Mouse (Mus musculus): ENCODE results near the gene Nfe2l3.
A peak's percentile ranks its signal among the peaks of the same experiment; 100 is the strongest.
"Not testable (repeated sequence)": the region's sequence is repeated elsewhere in the genome, so short reads cannot be mapped to it uniquely, and the experiment has no call there.

The Nfe2l3 gene

GRCm38 (mm10) chr6:51432535-51433397, at the start of gene Nfe2l3:
TSS of gene Nfe2l3 (plus strand) at chr6:51432670.
- peak; percentile 47 for DNase-seq (ENCODE audit: low spot score)

DNA sequence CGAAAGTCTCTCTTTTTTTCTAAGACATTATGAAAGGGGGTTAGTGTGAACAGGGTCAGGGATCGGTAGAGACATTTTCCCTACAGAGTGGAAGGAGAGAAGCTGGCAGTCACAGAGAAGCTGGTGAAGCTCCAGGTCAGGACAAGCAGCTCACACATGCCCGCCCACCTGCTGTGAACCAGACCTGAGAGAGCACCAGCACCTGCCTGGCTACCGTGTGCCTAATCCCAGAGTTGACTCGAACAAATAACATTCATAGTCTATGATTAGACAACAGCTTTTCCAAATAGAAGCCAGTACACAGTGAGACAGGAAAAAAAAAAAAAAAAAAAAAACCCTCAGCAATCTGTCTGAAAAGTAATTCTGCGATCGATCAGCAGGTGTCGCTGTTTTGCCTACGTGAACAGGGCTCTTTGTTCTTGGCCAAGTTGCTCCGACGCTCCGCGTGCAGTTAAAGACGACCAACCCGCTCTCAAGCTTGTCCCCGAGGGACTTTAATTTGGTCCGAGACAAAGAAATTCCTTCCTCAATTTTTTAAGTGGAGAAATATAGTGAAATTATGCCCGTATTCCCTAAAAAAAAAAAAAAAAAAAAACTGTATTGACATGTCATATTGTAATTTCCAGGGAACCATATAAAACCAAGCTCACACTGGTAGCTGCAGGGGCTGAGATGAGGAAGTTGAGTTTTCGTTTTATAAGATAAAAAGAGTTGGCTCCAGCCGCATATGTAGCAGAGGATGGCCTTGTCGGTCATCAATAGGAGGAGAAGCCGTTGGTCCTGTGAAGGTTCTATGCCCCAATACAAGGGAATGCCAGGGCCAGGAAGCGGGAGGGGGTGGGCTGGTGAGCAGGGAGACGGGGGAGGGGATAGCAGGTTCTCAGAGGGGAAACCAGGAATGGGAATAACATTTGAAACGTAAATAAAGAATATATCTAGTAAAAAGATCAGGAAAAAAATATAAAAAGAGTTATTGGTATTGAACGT, 48.4 kb upstream of the Nfe2l3 start:
- peak; percentile 54 for DNase-seq (ENCODE audit: low spot score)

DNA sequence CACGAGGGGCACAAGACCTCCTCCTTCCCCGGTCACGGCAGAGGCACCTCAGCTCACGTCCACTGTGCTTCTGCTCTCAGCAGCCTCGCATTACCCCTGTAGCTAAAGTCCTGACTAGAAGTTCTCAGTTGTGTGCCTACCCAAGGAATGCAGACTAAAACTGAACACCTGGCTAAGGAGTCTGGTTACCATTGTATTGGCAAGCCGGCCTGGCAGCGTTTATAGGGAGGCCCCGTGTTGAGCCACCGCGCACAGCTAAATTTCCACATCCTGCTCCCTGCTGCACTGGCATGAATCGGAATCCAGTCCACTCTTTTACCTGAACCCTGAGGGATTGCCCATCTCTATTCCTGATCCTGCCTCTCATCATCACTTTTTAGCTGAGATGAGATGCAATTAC, 42.0 kb upstream of the Nfe2l3 start:
- DNase-seq (ENCODE audit: low spot score): no peak

GRCm38 (mm10) chr6:51391816-51392490, 40.5 kb upstream of the Nfe2l3 start:
- no peak for DNase-seq (ENCODE audit: low spot score)

GRCm38 (mm10) chr6:51393341-51394128, 38.9 kb upstream of the Nfe2l3 start:
- no peak for DNase-seq (ENCODE audit: low spot score)

DNA sequence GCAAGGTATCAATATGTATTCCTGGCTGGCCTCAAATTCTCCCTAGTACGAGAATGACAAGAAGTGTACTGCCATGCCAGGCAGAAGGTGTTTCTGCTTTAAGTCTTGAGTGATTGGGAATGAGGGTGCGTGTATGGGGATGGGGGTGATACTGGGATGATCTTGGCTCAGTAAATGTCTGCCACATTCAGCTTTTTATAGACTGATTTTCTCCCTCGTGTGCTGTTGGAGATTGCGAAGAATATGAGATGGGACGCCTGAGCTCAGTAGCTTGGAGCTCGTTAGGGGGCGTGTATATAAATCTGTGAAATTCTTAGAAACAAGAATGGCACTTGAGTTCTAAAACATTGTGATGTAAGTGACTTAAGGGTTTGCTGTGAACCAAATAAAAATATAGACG, 38.1 kb upstream of the Nfe2l3 start:
- not testable (repeated sequence) for DNase-seq (ENCODE audit: low spot score)

DNA sequence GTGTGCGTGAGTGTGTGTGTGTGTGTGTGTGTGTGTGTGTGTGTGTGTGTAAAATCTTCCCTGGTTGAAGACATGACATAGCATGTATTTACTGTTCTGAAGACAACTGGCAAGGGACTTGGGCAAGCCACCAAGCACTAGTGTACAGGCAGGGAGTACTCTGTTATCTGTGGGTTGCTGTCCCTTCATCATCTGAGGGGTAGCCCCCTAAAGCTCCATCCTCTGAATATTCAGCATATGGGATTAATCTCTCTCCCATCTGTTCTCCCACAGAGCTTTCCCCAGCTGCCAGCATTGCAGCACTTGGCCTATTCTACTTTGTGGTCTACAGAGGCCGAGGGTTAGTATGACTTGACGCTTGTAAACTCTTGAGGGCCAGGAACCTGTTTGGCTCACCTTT, 37.5 kb upstream of the Nfe2l3 start:
- not testable (repeated sequence) for DNase-seq (ENCODE audit: low spot score)

- no peak for DNase-seq (ENCODE audit: low spot score)
Observed at GRCm38 (mm10) chr6:51395486-51395885, 37.0 kb upstream of the Nfe2l3 start.

GRCm38 (mm10) chr6:51399113-51399518, 33.4 kb upstream of the Nfe2l3 start:
- no peak for DNase-seq (ENCODE audit: low spot score)

DNA sequence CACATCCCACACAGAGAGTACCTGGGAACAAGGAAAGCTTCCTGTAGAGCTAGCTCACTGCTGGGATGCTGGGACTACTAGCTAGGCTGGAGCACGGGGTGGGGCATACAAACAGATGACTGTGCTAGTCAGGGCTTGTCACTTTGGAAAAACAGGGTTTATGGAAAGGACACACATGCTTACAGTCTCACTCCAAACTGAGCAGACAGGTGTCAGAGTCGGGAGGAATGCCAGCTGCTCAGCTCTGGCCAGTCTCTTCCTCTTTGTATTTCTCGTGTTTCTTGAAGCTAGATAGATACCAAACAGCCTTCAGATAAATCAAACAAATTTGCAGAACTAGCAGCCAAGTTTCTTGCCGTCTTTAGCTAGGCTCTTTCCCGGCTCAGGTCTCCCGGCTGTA, 31.2 kb upstream of the Nfe2l3 start:
- DNase-seq (ENCODE audit: low spot score): no peak

DNA sequence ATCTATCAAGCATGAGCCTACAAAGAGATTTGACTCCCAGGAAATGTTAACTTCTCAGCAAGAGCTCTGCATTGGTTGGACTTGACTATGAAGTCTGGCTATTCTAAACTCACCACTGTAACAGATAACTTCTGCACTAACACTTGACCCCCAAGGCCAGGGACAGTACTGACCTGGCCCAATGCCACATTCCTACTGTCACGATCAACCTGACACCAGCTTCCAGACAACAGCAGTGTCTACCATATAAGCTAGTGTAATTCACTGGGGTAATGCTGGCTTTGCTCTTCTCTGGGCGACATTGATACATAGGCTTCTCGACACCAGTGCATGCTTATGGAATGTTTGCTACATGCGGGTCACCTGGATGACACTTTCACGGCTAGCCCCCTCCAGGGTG, 28.9 kb upstream of the Nfe2l3 start:
- no peak for DNase-seq (ENCODE audit: low spot score)

DNA sequence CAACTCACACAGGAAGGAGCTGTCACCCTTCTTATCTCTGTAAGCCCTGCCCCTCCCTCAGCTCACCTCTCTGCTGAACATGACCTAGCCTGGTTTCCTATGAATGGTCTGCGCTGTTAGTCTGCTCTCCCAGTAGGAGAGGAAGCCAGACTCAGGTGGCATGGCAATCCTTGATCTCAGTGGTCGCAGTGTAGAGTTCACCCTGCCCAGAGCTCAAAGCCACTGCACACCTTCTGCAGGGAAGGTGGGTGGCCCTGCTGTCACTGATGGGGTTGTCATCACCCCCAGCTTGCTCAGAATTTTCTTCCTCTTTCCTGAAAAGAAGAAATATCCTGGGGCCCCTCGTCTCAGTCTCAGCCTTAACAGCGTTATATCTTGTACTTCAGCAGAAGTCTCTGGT, 28.0 kb upstream of the Nfe2l3 start:
- DNase-seq (ENCODE audit: low spot score): no peak

GRCm38 (mm10) chr6:51416433-51416832, 16.0 kb upstream of the Nfe2l3 start:
- DNase-seq (ENCODE audit: low spot score): no peak

DNA sequence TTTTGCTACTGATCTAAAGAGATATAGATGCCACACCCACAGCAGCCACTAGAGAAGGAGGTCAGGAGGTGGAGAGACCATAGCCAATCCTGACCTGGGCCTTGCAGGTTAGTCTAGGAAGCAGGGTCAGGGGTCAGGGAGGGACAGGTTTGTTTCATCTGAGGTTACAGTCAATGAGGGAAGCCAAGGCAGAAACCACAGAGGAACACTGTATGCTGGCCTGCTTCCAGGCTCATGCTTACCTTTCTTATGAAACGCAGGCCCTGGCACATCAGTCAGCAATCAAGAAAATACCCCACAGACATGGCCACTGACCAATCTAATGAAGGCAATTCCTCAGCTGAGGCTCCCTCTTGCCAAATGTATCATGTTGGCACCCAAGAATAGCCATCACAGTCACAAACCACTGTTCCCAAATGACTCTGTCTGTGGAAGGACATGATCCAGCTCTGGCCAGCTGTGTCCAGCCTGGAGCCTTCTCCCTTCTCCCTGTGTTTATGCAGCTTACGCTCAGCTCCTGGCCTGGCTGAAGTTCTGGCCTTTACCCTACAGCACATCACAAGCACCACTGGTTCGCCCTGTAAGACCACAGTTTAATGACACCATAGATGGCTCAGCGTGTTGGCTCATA, 15.0 kb upstream of the Nfe2l3 start:
- DNase-seq (ENCODE audit: low spot score): no peak

- DNase-seq (ENCODE audit: low spot score): no peak
Observed at GRCm38 (mm10) chr6:51423466-51424122, 8.9 kb upstream of the Nfe2l3 start.

GRCm38 (mm10) chr6:51424537-51424936, 7.9 kb upstream of the Nfe2l3 start:
- no peak for DNase-seq (ENCODE audit: low spot score)

- DNase-seq (ENCODE audit: low spot score): no peak
Observed at GRCm38 (mm10) chr6:51434270-51434669, 1.8 kb downstream of the Nfe2l3 start.

GRCm38 (mm10) chr6:51437665-51438064, 5.2 kb downstream of the Nfe2l3 start:
- DNase-seq (ENCODE audit: low spot score): no peak

DNA sequence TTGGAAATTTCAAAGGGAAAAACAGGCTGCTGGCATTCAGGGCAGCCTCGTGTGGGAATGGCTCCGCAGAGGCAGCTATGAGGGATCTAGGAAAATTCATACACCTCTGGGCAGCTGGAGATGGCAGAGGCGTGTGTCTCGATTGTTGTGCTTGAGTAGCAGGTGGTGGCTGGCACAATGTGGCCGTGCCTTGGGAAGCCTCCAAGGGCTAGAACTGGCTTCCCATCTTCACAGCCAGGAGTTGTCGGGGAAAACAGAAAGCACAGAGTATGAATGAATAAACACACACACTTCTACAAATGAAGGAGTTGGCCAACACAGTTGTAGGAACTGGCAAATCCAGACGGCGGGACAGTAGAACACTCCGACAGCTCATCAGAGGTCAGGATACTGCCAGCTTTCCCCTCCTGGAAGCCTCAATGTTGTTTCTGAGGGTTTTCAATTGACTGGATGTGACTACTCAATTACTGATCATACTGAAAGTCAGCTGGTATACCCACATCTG, 6.4 kb downstream of the Nfe2l3 start:
- DNase-seq (ENCODE audit: low spot score): no peak

DNA sequence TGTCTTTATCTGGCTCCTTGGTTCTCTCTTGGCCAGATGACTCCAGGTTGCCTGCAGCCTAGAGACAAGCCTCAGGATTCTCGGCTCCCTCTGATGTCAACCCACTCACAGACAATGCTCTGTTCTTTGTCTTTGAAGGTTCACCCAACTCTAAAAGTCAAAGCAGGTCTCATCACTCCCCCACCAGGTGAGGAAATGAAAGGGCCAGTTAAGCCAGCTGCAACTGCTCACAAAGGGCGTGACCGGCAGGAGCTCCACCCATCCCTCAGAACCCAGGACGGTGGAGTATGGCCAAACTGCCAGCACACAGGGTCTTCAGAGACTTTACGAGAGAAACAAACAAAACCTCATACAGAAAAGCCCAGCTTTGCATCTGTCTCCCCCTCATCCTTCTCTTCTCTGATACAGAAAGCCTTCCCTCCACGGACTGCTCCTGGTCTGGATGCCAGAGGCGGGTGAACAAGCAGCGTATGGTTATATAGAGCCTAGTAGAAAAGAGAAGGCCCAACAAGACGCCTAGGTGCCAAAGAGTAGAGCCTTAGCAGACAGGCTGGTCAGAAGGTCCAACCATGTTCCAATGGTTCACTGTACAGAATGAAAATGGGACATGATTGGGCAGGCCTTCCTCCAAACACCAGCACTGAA, 9.8 kb downstream of the Nfe2l3 start:
- DNase-seq (ENCODE audit: low spot score): no peak
